Mouse (Mus musculus): ENCODE measurements around the gene Tuba1c. TPM values are rescaled to one million over a fixed set of nuclear protein-coding genes. Genes with fewer than 3 reads are reported as not detected.
A peak's percentile ranks its signal among the peaks of the same experiment; 100 is the strongest.

Gene Tuba1c
- total and polyA plus RNA-seq, 2 experiments from 2014 or later, result 9.6 to 22.6 TPM

- Histone ChIP-seq H3K4me3 (ENCODE audit: low read depth, low read length) (no peak overlapping the region), H3K4me2 (ENCODE audit: low read depth, low read length, poor library complexity, severe bottlenecking) (no peak overlapping the region), H3K4me1 (ENCODE audit: insufficient read depth, low read length) (peaks cover 2% of the 10 kb centered on the region; the same call in 1 of the 2 replicates), H3K36me3 (ENCODE audit: insufficient read depth, low read length) (no peaks in the 10 kb centered on the region), H3K27me3 (ENCODE audit: insufficient read depth, low read length) (no peaks in the 10 kb centered on the region; the same call in 1 of the 2 replicates), H3K9ac (replicated peaks; ENCODE audit: low read length, poor library complexity, severe bottlenecking) (no peak overlapping the region), H3K27ac (ENCODE audit: low read depth, low read length) (no peak overlapping the region), H3K9me3 (ENCODE audit: low read length) (no peaks in the 10 kb centered on the region)
- DNase-seq (ENCODE audit: low spot score) (no peak), ATAC-seq (ENCODE audit: low FRiP score) (no peak)
- no peak for TF ChIP-seq CTCF (IDR thresholded peaks at IDR 0.05)
- WGBS, result 85% methylated on average over 4 of the region's 4 CpGs
Observed at GRCm38 (mm10) chr15:99035431-99035830, 5.7 kb downstream of the Tuba1c start.

GRCm38 (mm10) chr15:99036249-99036905 is 6.7 kb downstream of the Tuba1c start:
- DNase-seq (ENCODE audit: low spot score) (no peak), ATAC-seq (ENCODE audit: low FRiP score) (no peak)
- no peaks in the 10 kb centered on the region for H3K4me1 ChIP-seq (ENCODE audit: insufficient read depth, low read length)
- TF ChIP-seq CTCF (IDR thresholded peaks at IDR 0.05), result no peak
- no peaks in the 10 kb centered on the region for H3K9me3 ChIP-seq (ENCODE audit: low read length)
- no peak overlapping the region for H3K4me2 ChIP-seq (ENCODE audit: low read depth, low read length, poor library complexity, severe bottlenecking)
- no peak overlapping the region for H3K4me3 ChIP-seq (ENCODE audit: low read depth, low read length)
- WGBS, result 77% methylated on average over 8 of the region's 8 CpGs
- no peak overlapping the region for H3K27ac ChIP-seq (ENCODE audit: low read depth, low read length)
- H3K9ac ChIP-seq (replicated peaks; ENCODE audit: low read length, poor library complexity, severe bottlenecking), result no peak overlapping the region
- no peaks in the 10 kb centered on the region for H3K36me3 ChIP-seq (ENCODE audit: insufficient read depth, low read length)
- no peaks in the 10 kb centered on the region for H3K27me3 ChIP-seq (ENCODE audit: insufficient read depth, low read length)

- Histone ChIP-seq H3K27ac (ENCODE audit: low read depth, low read length) (no peak overlapping the region), H3K9ac (replicated peaks; ENCODE audit: low read length, poor library complexity, severe bottlenecking) (no peak overlapping the region), H3K27me3 (ENCODE audit: insufficient read depth, low read length) (no peaks in the 10 kb centered on the region), H3K9me3 (ENCODE audit: low read length) (no peaks in the 10 kb centered on the region), H3K4me1 (ENCODE audit: insufficient read depth, low read length) (no peaks in the 10 kb centered on the region), H3K36me3 (ENCODE audit: insufficient read depth, low read length) (no peaks in the 10 kb centered on the region), H3K4me3 (ENCODE audit: low read depth, low read length) (no peak overlapping the region), H3K4me2 (ENCODE audit: low read depth, low read length, poor library complexity, severe bottlenecking) (no peak overlapping the region)
- ATAC-seq (ENCODE audit: low FRiP score), result no peak
- 94% methylated on average over 1 of the region's 1 CpGs for whole genome bisulfite sequencing
- DNase-seq (ENCODE audit: low spot score), result no peak
- TF ChIP-seq CTCF (IDR thresholded peaks at IDR 0.05), result no peak
Observed at GRCm38 (mm10) chr15:99038025-99038424, 8.3 kb downstream of the Tuba1c start.

- no peak overlapping the region for H3K9ac ChIP-seq (replicated peaks; ENCODE audit: low read length, poor library complexity, severe bottlenecking)
- H3K27me3 ChIP-seq (ENCODE audit: insufficient read depth, low read length), result no peaks in the 10 kb centered on the region
- H3K4me3 ChIP-seq (ENCODE audit: low read depth, low read length), result no peak overlapping the region
- 94% methylated on average over 5 of the region's 5 CpGs for WGBS
- no peak for TF ChIP-seq CTCF (IDR thresholded peaks at IDR 0.05)
- H3K4me2 ChIP-seq (ENCODE audit: low read depth, low read length, poor library complexity, severe bottlenecking), result no peak overlapping the region
- no peaks in the 10 kb centered on the region for H3K9me3 ChIP-seq (ENCODE audit: low read length)
- no peak for ATAC-seq (ENCODE audit: low FRiP score)
- DNase-seq (ENCODE audit: low spot score), result no peak
- H3K36me3 ChIP-seq (ENCODE audit: insufficient read depth, low read length), result no peaks in the 10 kb centered on the region
- H3K4me1 ChIP-seq (ENCODE audit: insufficient read depth, low read length), result no peaks in the 10 kb centered on the region
- no peak overlapping the region for H3K27ac ChIP-seq (ENCODE audit: low read depth, low read length)
Observed at GRCm38 (mm10) chr15:99038797-99039196, 9.1 kb downstream of the Tuba1c start.

- Histone ChIP-seq H3K4me2 (ENCODE audit: low read depth, low read length, poor library complexity, severe bottlenecking) (no peak overlapping the region), H3K4me1 (ENCODE audit: insufficient read depth, low read length) (no peaks in the 10 kb centered on the region), H3K36me3 (ENCODE audit: insufficient read depth, low read length) (no peaks in the 10 kb centered on the region), H3K27me3 (ENCODE audit: insufficient read depth, low read length) (no peaks in the 10 kb centered on the region), H3K27ac (ENCODE audit: low read depth, low read length) (no peak overlapping the region), H3K9ac (replicated peaks; ENCODE audit: low read length, poor library complexity, severe bottlenecking) (no peak overlapping the region), H3K4me3 (ENCODE audit: low read depth, low read length) (no peak overlapping the region), H3K9me3 (ENCODE audit: low read length) (no peaks in the 10 kb centered on the region)
- ATAC-seq (ENCODE audit: low FRiP score) (no peak), DNase-seq (ENCODE audit: low spot score) (no peak)
- WGBS, result 86% methylated on average over 4 of the region's 4 CpGs
- no peak for TF ChIP-seq CTCF (IDR thresholded peaks at IDR 0.05)
Observed at GRCm38 (mm10) chr15:99039306-99039705, 9.6 kb downstream of the Tuba1c start.

GRCm38 (mm10) chr15:99039996-99040919 is 10.6 kb downstream of the Tuba1c start:
- Histone ChIP-seq H3K4me2 (ENCODE audit: low read depth, low read length, poor library complexity, severe bottlenecking) (no peak overlapping the region), H3K4me1 (ENCODE audit: insufficient read depth, low read length) (no peaks in the 10 kb centered on the region), H3K36me3 (ENCODE audit: insufficient read depth, low read length) (no peaks in the 10 kb centered on the region), H3K9ac (replicated peaks; ENCODE audit: low read length, poor library complexity, severe bottlenecking) (no peak overlapping the region), H3K4me3 (ENCODE audit: low read depth, low read length) (no peak overlapping the region), H3K9me3 (ENCODE audit: low read length) (no peaks in the 10 kb centered on the region), H3K27ac (ENCODE audit: low read depth, low read length) (no peak overlapping the region), H3K27me3 (ENCODE audit: insufficient read depth, low read length) (no peaks in the 10 kb centered on the region)
- peak; percentile 51 for TF ChIP-seq CTCF (IDR thresholded peaks at IDR 0.05)
- DNase-seq (ENCODE audit: low spot score) (no peak), ATAC-seq (ENCODE audit: low FRiP score) (no peak)
- WGBS, result 74% methylated on average over 26 of the region's 26 CpGs

Data from midbrain, postnatal 0 days (tissue).